Mouse (Mus musculus) CH12.LX (cell line): ENCODE results near the gene Defb19.

Experiments used
- POLR2A ChIP-seq: IDR thresholded peaks from 2 replicates; pipeline ENCODE4 v1.6.1; 2011; ENCODE audit warnings: low read depth, mild to moderate bottlenecking, improper control_type of control experiment, low read length
- POLR2AphosphoS2 ChIP-seq: IDR thresholded peaks from 2 replicates; pipeline ENCODE4 v1.6.1; 2011; ENCODE audit warnings: low read depth, low read length, improper control_type of control experiment
- RCOR1 ChIP-seq: conservative IDR thresholded peaks from 2 replicates; pipeline ENCODE4 v1.6.1; 2012; ENCODE audit warnings: low read depth, mild to moderate bottlenecking, inconsistent platforms, low read length, improper control_type of control experiment

DNA sequence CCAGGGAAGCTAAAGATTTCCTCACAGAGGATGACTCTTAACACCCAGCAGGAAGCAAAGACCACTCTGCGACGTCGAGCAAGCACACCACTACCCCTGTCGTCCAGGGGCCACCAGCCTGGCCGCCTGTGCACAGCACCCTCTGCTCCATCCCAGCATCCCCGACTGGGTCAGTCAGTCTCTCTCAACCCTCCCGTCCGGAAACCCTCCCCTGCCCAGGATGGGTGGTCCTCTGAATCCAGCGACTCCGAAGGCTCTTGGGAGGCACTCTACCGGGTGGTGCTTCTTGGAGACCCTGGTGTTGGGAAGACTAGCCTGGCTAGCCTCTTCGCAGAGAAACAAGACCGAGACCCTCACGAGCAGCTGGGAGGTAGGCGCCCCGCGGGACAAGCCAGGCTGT is 48.0 kb upstream of the Defb19 start:
- TF ChIP-seq POLR2AphosphoS2 (no peak), RCOR1 (no peak), POLR2A (no peak)
